Mouse (Mus musculus) stomach, postnatal 0 days (tissue): ENCODE results near the gene Coro1b. TPM values are rescaled to one million over a fixed set of nuclear protein-coding genes. Genes with fewer than 3 reads are reported as not detected.

Experiments
- ATAC-seq: fragments of 200-750 bp; cut with Nextera tagmentation; 2 replicates; pipeline ENCODE4 v1.8.0; 2017; ENCODE audit not compliant: low FRiP score, low TSS enrichment
- DNase-seq: peaks from one replicate; pipeline ENCODE4 v3.0.0-alpha.2; 2016; ENCODE audit warnings: low spot score
- H3K27ac ChIP-seq: fragments of 300-500 bp; sonication (generic); replicated peaks from 2 replicates; pipeline ENCODE4 v1.5.1; 2014; ENCODE audit warnings: mild to moderate bottlenecking, control low read depth
- H3K27me3 ChIP-seq: fragments of 300-500 bp; sonication (generic); 2 replicates; pipeline ENCODE4 v1.6.1; 2014; ENCODE audit warnings: low read length; ENCODE audit not compliant: control insufficient read depth, insufficient read depth
- H3K36me3 ChIP-seq: fragments of 300-500 bp; sonication (generic); 2 replicates; pipeline ENCODE4 v1.6.1; 2014; ENCODE audit warnings: low read length, mixed read lengths; ENCODE audit not compliant: control insufficient read depth, insufficient read depth
- H3K4me1 ChIP-seq: fragments of 300-500 bp; sonication (generic); replicated peaks from 2 replicates; pipeline ENCODE4 v1.6.1; 2014; ENCODE audit warnings: antibody characterized with exemption; ENCODE audit not compliant: control insufficient read depth, insufficient read depth
- H3K4me2 ChIP-seq: fragments of 300-500 bp; sonication (generic); replicated peaks from 2 replicates; pipeline ENCODE4 v1.6.1; 2014; ENCODE audit warnings: low read depth, mild to moderate bottlenecking, control low read depth, moderate library complexity
- H3K4me3 ChIP-seq: fragments of 300-500 bp; sonication (generic); 2 replicates; pipeline ENCODE4 v1.5.1; 2014; ENCODE audit warnings: low read depth, low read length, control low read depth
- H3K9ac ChIP-seq: fragments of 300-500 bp; sonication (generic); 2 replicates; pipeline ENCODE4 v1.6.1; 2014; ENCODE audit warnings: mild to moderate bottlenecking, low read length, control low read depth, mixed read lengths
- H3K9me3 ChIP-seq: fragments of 300-500 bp; sonication (generic); 2 replicates; pipeline ENCODE4 v1.6.1; 2016; ENCODE audit warnings: low read length; ENCODE audit not compliant: control insufficient read depth
- CTCF ChIP-seq: IDR thresholded peaks from 2 replicates; pipeline ENCODE4 v1.5.1; 2016; ENCODE audit warnings: antibody characterized with exemption, low read depth, mild to moderate bottlenecking, moderate library complexity
- EP300 ChIP-seq: optimal IDR thresholded peaks from 2 replicates; pipeline ENCODE3; 2016; ENCODE audit warnings: antibody characterized with exemption
- WGBS: fragments of 180-500 bp; shearing (Covaris S2); extraction: QIAGEN DNeasy Blood & Tissue Kit; methylation state at CpG from one replicate; pipeline ENCODE4 v1.1.7; 2014; 5-methylcytosine and 5-hydroxymethylcytosine counted together
- polyA plus RNA-seq: library from polyadenylated mRNA; unstranded; fragments of >200 nt; fragmentation: Nextera tagmentation; extraction: Ambion mirVana; gene quantifications from 2 replicates; pipeline ENCODE4 v1.2.1, GENCODE M21; 2015

Gene Coro1b
- polyA plus RNA-seq, 1 experiment from 2014 or later: 127 TPM

GRCm38 (mm10) chr19:4194776-4195650 is 46.6 kb downstream of the Coro1b start:
- Histone ChIP-seq H3K4me2 (no peak overlapping the region), H3K27ac (no peak overlapping the region), H3K9ac (no peak overlapping the region), H3K4me3 (no peak overlapping the region), H3K4me1 (peaks cover 3% of the 10 kb centered on the region), H3K27me3 (no peaks in the 10 kb centered on the region), H3K9me3 (no peaks in the 10 kb centered on the region), H3K36me3 (peaks cover 23% of the 10 kb centered on the region)
- DNase-seq (no peak), ATAC-seq (no peak)
- 81% methylated on average over 12 of the region's 12 CpGs for WGBS
- TF ChIP-seq EP300: no peak
- TF ChIP-seq CTCF: no peak

- 61% methylated on average over 2 of the region's 2 CpGs for WGBS
- no peak overlapping the region for H3K4me3 ChIP-seq
- TF ChIP-seq EP300 (no peak), CTCF (no peak)
- peaks cover 7% of the 10 kb centered on the region for H3K4me1 ChIP-seq
- no peaks in the 10 kb centered on the region for H3K9me3 ChIP-seq
- DNase-seq (no peak), ATAC-seq (no peak)
- H3K36me3 ChIP-seq: peaks cover 23% of the 10 kb centered on the region
- no peaks in the 10 kb centered on the region for H3K27me3 ChIP-seq
- no peak overlapping the region for H3K27ac ChIP-seq
- no peak overlapping the region for H3K9ac ChIP-seq
- H3K4me2 ChIP-seq: no peak overlapping the region
Measured at GRCm38 (mm10) chr19:4196048-4196447, 47.6 kb downstream of the Coro1b start.

- H3K4me3 ChIP-seq: no peak overlapping the region
- no peak overlapping the region for H3K4me2 ChIP-seq
- 32% methylated on average over 5 of the region's 5 CpGs for WGBS
- H3K9ac ChIP-seq: no peak overlapping the region
- H3K27me3 ChIP-seq: no peaks in the 10 kb centered on the region
- no peaks in the 10 kb centered on the region for H3K9me3 ChIP-seq
- peaks cover 23% of the 10 kb centered on the region for H3K36me3 ChIP-seq
- H3K27ac ChIP-seq: no peak overlapping the region
- DNase-seq (no peak), ATAC-seq (no peak)
- TF ChIP-seq CTCF (no peak), EP300 (no peak)
- peaks cover 7% of the 10 kb centered on the region for H3K4me1 ChIP-seq
Measured at GRCm38 (mm10) chr19:4196548-4196947, 48.1 kb downstream of the Coro1b start.

DNA sequence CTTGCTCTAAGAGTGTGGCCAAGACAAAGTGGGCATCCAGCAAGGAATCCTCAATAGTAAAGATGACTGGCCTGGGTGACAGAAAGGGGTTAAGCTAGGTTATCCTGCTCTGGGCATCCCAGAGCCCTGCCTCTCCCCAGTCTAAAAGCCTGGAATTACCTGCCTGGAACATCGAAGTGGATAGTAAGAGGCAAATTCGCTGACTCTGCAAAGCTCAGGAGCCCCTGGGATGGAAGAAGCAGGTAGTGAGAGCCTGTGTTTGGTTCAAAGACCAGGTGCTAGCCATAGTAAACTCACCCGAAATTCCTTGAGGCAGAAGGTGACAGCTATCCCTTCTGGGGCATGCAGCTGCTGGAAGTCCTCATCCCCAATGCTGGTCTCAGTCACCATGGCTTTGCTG is 48.8 kb downstream of the Coro1b start:
- H3K36me3 ChIP-seq: peaks cover 23% of the 10 kb centered on the region
- no peak overlapping the region for H3K27ac ChIP-seq

DNA sequence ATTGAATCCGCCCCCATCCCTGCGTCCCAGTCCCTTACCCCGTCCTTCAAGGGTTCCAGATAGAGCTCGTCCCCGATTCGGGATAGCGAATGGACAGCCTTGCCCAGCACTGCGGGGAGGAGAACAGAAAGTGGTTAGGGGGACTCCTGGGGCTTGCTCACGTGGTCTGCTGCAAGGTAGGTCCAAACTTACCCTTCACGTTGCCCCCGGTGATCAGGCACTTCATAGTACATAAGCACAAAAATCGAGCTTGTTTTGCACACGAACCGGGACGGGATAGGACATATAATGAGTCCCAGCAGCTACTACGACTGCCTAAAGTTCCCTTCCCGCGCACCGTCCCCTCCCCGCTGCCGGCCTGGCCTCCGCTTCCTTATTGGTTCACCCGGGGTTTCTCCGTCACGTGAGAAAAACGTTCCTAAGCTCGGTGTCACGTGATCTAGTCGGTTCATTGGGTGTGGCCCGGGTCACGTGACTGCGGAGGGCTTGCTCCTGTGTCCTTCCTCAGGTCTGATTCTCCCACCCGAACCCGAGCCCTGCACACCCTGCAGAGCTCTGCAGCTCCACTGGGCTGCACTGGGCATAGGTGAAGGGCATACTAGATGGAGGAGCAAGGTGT is 53.0 kb downstream of the Coro1b start, which contains the start of gene Rad9a:
Gene Rad9a (minus strand): TSS at position 372 of the 619 bp plus-strand sequence.
- Histone ChIP-seq H3K4me3 (peak within 1 kb of the TSS; percentile 54), H3K9ac (peak within 1 kb of the TSS; percentile 77), H3K27me3 (no peaks in the 10 kb centered on the region; the same call in 1 of the 2 replicates), H3K4me2 (peak within 1 kb of the TSS; percentile 92), H3K36me3 (peaks cover 4% of the 10 kb centered on the region), H3K9me3 (no peaks in the 10 kb centered on the region), H3K27ac (peak within 1 kb of the TSS; percentile 73), H3K4me1 (peaks cover 4% of the 10 kb centered on the region)
- no peak for TF ChIP-seq EP300
- TF ChIP-seq CTCF: 0 out of 2 replicates have a peak, but pooled peaks have one; percentile 18
- DNase-seq: peak; percentile 96
- peak; percentile 79 for ATAC-seq
- under 1% methylated on average over 34 of the region's 34 CpGs for WGBS

More for the DNA sequence above, 48.8 kb downstream of the Coro1b start:
- no peak overlapping the region for H3K9ac ChIP-seq
- no peak for DNase-seq
- no peaks in the 10 kb centered on the region for H3K9me3 ChIP-seq
- WGBS: 53% methylated on average over 3 of the region's 3 CpGs
- H3K4me1 ChIP-seq: peaks cover 7% of the 10 kb centered on the region
- no peak overlapping the region for H3K4me2 ChIP-seq
- H3K27me3 ChIP-seq: no peaks in the 10 kb centered on the region
- no peak overlapping the region for H3K4me3 ChIP-seq
- no peak for ATAC-seq
- TF ChIP-seq EP300: no peak

DNA sequence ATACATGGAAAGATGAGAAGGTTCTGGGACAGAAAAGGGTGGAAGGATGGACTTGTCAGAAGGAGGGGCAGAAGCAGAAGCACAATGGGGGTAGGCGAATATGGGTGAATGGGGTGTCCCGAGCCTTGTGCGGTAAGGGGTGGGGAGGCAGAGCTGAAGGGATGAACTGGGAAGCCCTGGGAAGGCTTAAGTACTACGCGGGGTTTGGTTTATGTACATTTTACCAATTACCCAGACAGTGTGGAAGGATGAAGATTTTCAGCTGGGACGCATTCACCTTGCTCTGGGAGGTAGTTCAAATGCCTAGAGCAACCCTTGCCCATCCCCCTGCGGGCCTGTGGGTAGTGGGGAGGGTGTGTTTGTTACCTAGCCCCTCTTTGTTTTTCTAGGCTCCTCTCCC is 53.7 kb downstream of the Coro1b start:
- H3K9ac ChIP-seq: peak overlapping the region; percentile 70
- H3K4me2 ChIP-seq: peak overlapping the region; percentile 92
- WGBS: 30% methylated on average over 7 of the region's 7 CpGs
- no peak for ATAC-seq
- no peaks in the 10 kb centered on the region for H3K9me3 ChIP-seq
- H3K27me3 ChIP-seq: no peaks in the 10 kb centered on the region; the same call in 1 of the 2 replicates
- H3K27ac ChIP-seq: peak overlapping the region; percentile 65; the same call in 1 of the 2 replicates
- peak overlapping the region; percentile 54 for H3K4me3 ChIP-seq
- peaks cover 4% of the 10 kb centered on the region for H3K4me1 ChIP-seq
- TF ChIP-seq CTCF: no peak
- TF ChIP-seq EP300: no peak
- no peak for DNase-seq
- H3K36me3 ChIP-seq: no peaks in the 10 kb centered on the region
